Mouse (Mus musculus) limb, embryonic 10.5 days (tissue): ENCODE measurements around the gene Zfp579. TPM values are rescaled to one million over a fixed set of nuclear protein-coding genes. Genes with fewer than 3 reads are reported as not detected.

Experiments used
- DNase-seq: peaks from one replicate; pipeline ENCODE4 v3.0.0-alpha.2; 2017; ENCODE audit warnings: low spot score
- H3K27ac ChIP-seq: fragments of 300-500 bp; sonication (generic); 2 replicates; pipeline ENCODE4 v1.5.1; 2016; ENCODE audit warnings: mild to moderate bottlenecking
- H3K27me3 ChIP-seq: fragments of 300-500 bp; sonication (generic); 2 replicates; pipeline ENCODE4 v1.6.1; 2016; ENCODE audit warnings: low read depth, mild to moderate bottlenecking; ENCODE audit not compliant: poor library complexity, severe bottlenecking
- H3K36me3 ChIP-seq: fragments of 300-500 bp; sonication (generic); 2 replicates; pipeline ENCODE4 v1.6.1; 2016; ENCODE audit warnings: mild to moderate bottlenecking, moderate library complexity
- H3K4me1 ChIP-seq: fragments of 300-500 bp; sonication (generic); 2 replicates; pipeline ENCODE4 v1.6.1; 2016
- H3K4me3 ChIP-seq: fragments of 300-500 bp; sonication (generic); 2 replicates; pipeline ENCODE4 v1.5.1; 2016; ENCODE audit warnings: mild to moderate bottlenecking, moderate library complexity
- H3K9me3 ChIP-seq: fragments of 300-500 bp; sonication (generic); replicated peaks from 2 replicates; pipeline ENCODE4 v1.6.1; 2016; ENCODE audit warnings: mild to moderate bottlenecking
- WGBS: fragments of 180-500 bp; shearing (Covaris S2); methylation state at CpG from one replicate; pipeline ENCODE4 v1.1.7; 2016; 5-methylcytosine and 5-hydroxymethylcytosine counted together
- polyA plus RNA-seq: library from polyadenylated mRNA; unstranded; fragments of >200 nt; fragmentation: Nextera tagmentation; extraction: Ambion mirVana; gene quantifications from 2 replicates; pipeline ENCODE4 v1.2.1, GENCODE M21; 2016

Gene Zfp579
- polyA plus RNA-seq, 1 experiment from 2014 or later, result 28.3 TPM

GRCm38 (mm10) chr7:4942673-4943072 lies 53.3 kb downstream of the Zfp579 start:
- Histone ChIP-seq H3K27me3 (no peaks in the 10 kb centered on the region), H3K27ac (no peak overlapping the region), H3K9me3 (no peaks in the 10 kb centered on the region), H3K36me3 (no peaks in the 10 kb centered on the region), H3K4me3 (no peak overlapping the region), H3K4me1 (peaks cover 4% of the 10 kb centered on the region)
- 61% methylated on average over 5 of the region's 5 CpGs for WGBS
- DNase-seq, result no peak

GRCm38 (mm10) chr7:4940068-4940479 lies 55.9 kb downstream of the Zfp579 start:
- H3K27ac ChIP-seq, result no peak overlapping the region
- H3K4me3 ChIP-seq, result no peak overlapping the region
- H3K9me3 ChIP-seq, result no peaks in the 10 kb centered on the region
- DNase-seq, result peak; percentile 91
- 20% methylated on average over 9 of the region's 9 CpGs for WGBS
- H3K27me3 ChIP-seq, result no peaks in the 10 kb centered on the region
- peaks cover 4% of the 10 kb centered on the region for H3K4me1 ChIP-seq
- no peaks in the 10 kb centered on the region for H3K36me3 ChIP-seq

- H3K36me3 ChIP-seq, result no peaks in the 10 kb centered on the region
- H3K4me3 ChIP-seq, result no peak overlapping the region
- 41% methylated on average over 2 of the region's 2 CpGs for WGBS
- no peaks in the 10 kb centered on the region for H3K27me3 ChIP-seq
- H3K4me1 ChIP-seq, result peaks cover 2% of the 10 kb centered on the region
- no peaks in the 10 kb centered on the region for H3K9me3 ChIP-seq
- H3K27ac ChIP-seq, result no peak overlapping the region
- peak; percentile 79 for DNase-seq
These were observed 57.5 kb downstream of the Zfp579 start for GRCm38 (mm10) chr7:4938456-4938855.

GRCm38 (mm10) chr7:4937392-4937791 lies 58.6 kb downstream of the Zfp579 start:
- Histone ChIP-seq H3K27me3 (no peaks in the 10 kb centered on the region), H3K36me3 (no peaks in the 10 kb centered on the region), H3K4me1 (no peaks in the 10 kb centered on the region), H3K27ac (no peak overlapping the region), H3K4me3 (no peak overlapping the region), H3K9me3 (no peaks in the 10 kb centered on the region)
- 80% methylated on average over 11 of the region's 11 CpGs for WGBS
- DNase-seq, result no peak

GRCm38 (mm10) chr7:4936832-4937231 lies 59.1 kb downstream of the Zfp579 start:
- Histone ChIP-seq H3K27ac (0 out of 2 replicates have a peak overlapping the region, but pooled peaks have one; percentile 2), H3K9me3 (no peaks in the 10 kb centered on the region), H3K4me3 (no peak overlapping the region), H3K4me1 (no peaks in the 10 kb centered on the region), H3K36me3 (no peaks in the 10 kb centered on the region), H3K27me3 (no peaks in the 10 kb centered on the region)
- 84% methylated on average over 10 of the region's 10 CpGs for WGBS
- DNase-seq, result no peak

- no peak for DNase-seq
- no peak overlapping the region for H3K4me3 ChIP-seq
- 81% methylated on average over 4 of the region's 4 CpGs for WGBS
- no peaks in the 10 kb centered on the region for H3K4me1 ChIP-seq
- no peaks in the 10 kb centered on the region for H3K27me3 ChIP-seq
- H3K9me3 ChIP-seq, result no peaks in the 10 kb centered on the region
- no peak overlapping the region for H3K27ac ChIP-seq
- H3K36me3 ChIP-seq, result no peaks in the 10 kb centered on the region
These were observed 61.6 kb downstream of the Zfp579 start for GRCm38 (mm10) chr7:4934160-4934914.

Other genes with a start within 250 kb of the Zfp579 start
- 36.7 and 51.5 TPM in 2 replicates for gene Cox6b2, start 243.1 kb downstream of the Zfp579 start, polyA plus RNA-seq
- not detected in 2 replicates for gene Fam71e2, start 224.9 kb downstream of the Zfp579 start, polyA plus RNA-seq
- gene Il11, start 213.3 kb downstream of the Zfp579 start, polyA plus RNA-seq, result 0.09 TPM in 1 of 2 replicates, not detected in the other
- gene Tmem190, start 213.2 kb downstream of the Zfp579 start, polyA plus RNA-seq, result not detected in 2 replicates
- gene Tmem238, start 206.5 kb downstream of the Zfp579 start, polyA plus RNA-seq, result 4.8 and 5.8 TPM in 2 replicates
- gene Rpl28, start 203.3 kb downstream of the Zfp579 start, polyA plus RNA-seq, result 396 and 427 TPM in 2 replicates
- gene Ube2s, start 183.6 kb downstream of the Zfp579 start, polyA plus RNA-seq, result 500 and 550 TPM in 2 replicates
- gene Shisa7, start 151.5 kb downstream of the Zfp579 start, polyA plus RNA-seq, result 0.16 and 0.18 TPM in 2 replicates
- 2.6 and 3.1 TPM in 2 replicates for gene Isoc2b, start 125.9 kb downstream of the Zfp579 start, polyA plus RNA-seq
- 0.46 and 0.64 TPM in 2 replicates for gene Isoc2a, start 119.0 kb downstream of the Zfp579 start, polyA plus RNA-seq
- not detected in 2 replicates for gene Gm36210, start 89.6 kb downstream of the Zfp579 start, polyA plus RNA-seq
- 4.2 and 5.1 TPM in 2 replicates for gene Zfp628, start 80.9 kb downstream of the Zfp579 start, polyA plus RNA-seq
- gene Nat14, start 74.1 kb downstream of the Zfp579 start, polyA plus RNA-seq, result 2.8 and 4.9 TPM in 2 replicates
- 0.95 and 2.0 TPM in 2 replicates for gene Ssc5d, start 70.4 kb downstream of the Zfp579 start, polyA plus RNA-seq
- 0.10 and 0.18 TPM in 2 replicates for gene Sbk2, start 31.8 kb downstream of the Zfp579 start, polyA plus RNA-seq
- not detected in 2 replicates for gene Sbk3, start 25.0 kb downstream of the Zfp579 start, polyA plus RNA-seq
- gene Zfp524, start 18.3 kb upstream of the Zfp579 start, polyA plus RNA-seq, result 8.2 and 9.0 TPM in 2 replicates
- 64.8 and 68.3 TPM in 2 replicates for gene Fiz1, start 18.5 kb upstream of the Zfp579 start, polyA plus RNA-seq
- 2.0 TPM in 1 of 2 replicates, not detected in the other for gene Gm44973, start 19.3 kb upstream of the Zfp579 start, polyA plus RNA-seq
- gene Zfp865, start 24.2 kb upstream of the Zfp579 start, polyA plus RNA-seq, result 7.5 and 7.7 TPM in 2 replicates
- 5.5 and 9.0 TPM in 2 replicates for gene Ccdc106, start 24.4 kb upstream of the Zfp579 start, polyA plus RNA-seq
- not detected in 2 replicates for gene 4632433K11Rik, start 38.0 kb upstream of the Zfp579 start, polyA plus RNA-seq
- 2.5 and 4.0 TPM in 2 replicates for gene Zfp784, start 42.3 kb upstream of the Zfp579 start, polyA plus RNA-seq
- 30.1 and 34.3 TPM in 2 replicates for gene Zfp580, start 55.4 kb upstream of the Zfp579 start, polyA plus RNA-seq
- 202 and 203 TPM in 2 replicates for gene U2af2, start 66.0 kb upstream of the Zfp579 start, polyA plus RNA-seq
- gene Epn1, start 84.1 kb upstream of the Zfp579 start, polyA plus RNA-seq, result 64.5 and 69.1 TPM in 2 replicates
- gene Rfpl4, start 120.8 kb upstream of the Zfp579 start, polyA plus RNA-seq, result not detected in 2 replicates
- gene Rasl2-9, start 129.8 kb upstream of the Zfp579 start, polyA plus RNA-seq, result 0.20 and 0.53 TPM in 2 replicates
- gene Vmn1r55, start 153.5 kb upstream of the Zfp579 start, polyA plus RNA-seq, result 0.05 TPM in 1 of 2 replicates, not detected in the other
- gene Vmn1r56, start 200.6 kb upstream of the Zfp579 start, polyA plus RNA-seq, result not detected in 2 replicates
- not detected in 2 replicates for gene Vmn1r57, start 222.3 kb upstream of the Zfp579 start, polyA plus RNA-seq